Mouse (Mus musculus) hindbrain, embryonic 16.5 days (tissue): ENCODE measurements around the gene Adamts9. TPM values are rescaled to one million over a fixed set of nuclear protein-coding genes. Genes with fewer than 3 reads are reported as not detected.
A peak's percentile ranks its signal among the peaks of the same experiment; 100 is the strongest.

Experiments used
- ATAC-seq: fragments of 200-750 bp; cut with Nextera tagmentation; 2 replicates; pipeline ENCODE4 v1.8.0; 2017; ENCODE audit warnings: moderate TSS enrichment, moderate library complexity
- H3K27ac ChIP-seq: fragments of 300-500 bp; sonication (generic); 2 replicates; pipeline ENCODE4 v1.5.1; 2014; ENCODE audit warnings: low read depth, mild to moderate bottlenecking, control low read depth, low read length, moderate library complexity
- H3K27me3 ChIP-seq: fragments of 300-500 bp; sonication (generic); replicated peaks from 2 replicates; pipeline ENCODE4 v1.6.1; 2014; ENCODE audit warnings: low read length; ENCODE audit not compliant: control insufficient read depth, insufficient read depth
- H3K36me3 ChIP-seq: fragments of 300-500 bp; sonication (generic); 2 replicates; pipeline ENCODE4 v1.6.1; 2014; ENCODE audit warnings: mild to moderate bottlenecking, low read length, moderate library complexity, mixed read lengths; ENCODE audit not compliant: control insufficient read depth, insufficient read depth
- H3K4me1 ChIP-seq: fragments of 300-500 bp; sonication (generic); 2 replicates; pipeline ENCODE4 v1.6.1; 2014; ENCODE audit warnings: low read depth, low read length; ENCODE audit not compliant: control insufficient read depth, insufficient read depth
- H3K4me2 ChIP-seq: fragments of 300-500 bp; sonication (generic); 2 replicates; pipeline ENCODE4 v1.6.1; 2014; ENCODE audit warnings: mild to moderate bottlenecking, low read length, control low read depth, moderate library complexity
- H3K4me3 ChIP-seq: fragments of 300-500 bp; sonication (generic); 2 replicates; pipeline ENCODE4 v1.5.1; 2014; ENCODE audit warnings: mild to moderate bottlenecking, low read length, control low read depth, moderate library complexity
- H3K9ac ChIP-seq: fragments of 300-500 bp; sonication (generic); 2 replicates; pipeline ENCODE4 v1.6.1; 2014; ENCODE audit warnings: low read depth, mild to moderate bottlenecking, control low read depth, low read length, moderate library complexity
- H3K9me3 ChIP-seq: fragments of 300-500 bp; sonication (generic); 2 replicates; pipeline ENCODE4 v1.6.1; 2014; ENCODE audit warnings: mild to moderate bottlenecking, low read length, moderate library complexity; ENCODE audit not compliant: control insufficient read depth
- WGBS: fragments of 180-500 bp; shearing (Covaris S2); extraction: QIAGEN DNeasy Blood & Tissue Kit; methylation state at CpG from one replicate; pipeline ENCODE4 v1.1.7; 2014; 5-methylcytosine and 5-hydroxymethylcytosine counted together
- polyA plus RNA-seq: library from polyadenylated mRNA; unstranded; fragments of >200 nt; fragmentation: Nextera tagmentation; extraction: Ambion mirVana; gene quantifications from 2 replicates; pipeline ENCODE4 v1.2.1, GENCODE M21; 2015

The Adamts9 gene
- polyA plus RNA-seq, 1 experiment from 2014 or later: 1.9 TPM

- Histone ChIP-seq H3K27ac (no peak overlapping the region), H3K4me3 (peak overlapping the region; percentile 65), H3K9ac (peak overlapping the region; percentile 52), H3K4me2 (peak overlapping the region; percentile 97), H3K4me1 (peaks cover 28% of the 10 kb centered on the region), H3K9me3 (no peaks in the 10 kb centered on the region), H3K36me3 (no peaks in the 10 kb centered on the region), H3K27me3 (peaks cover 9% of the 10 kb centered on the region)
- WGBS: 3% methylated on average over 37 of the region's 37 CpGs
- 0 out of 2 replicates have a peak, but pooled peaks have one; percentile 11 for ATAC-seq
These were observed 2.8 kb downstream of the Adamts9 start for GRCm38 (mm10) chr6:92940191-92941131.

GRCm38 (mm10) chr6:92928261-92928660 lies 15.0 kb downstream of the Adamts9 start:
- Histone ChIP-seq H3K4me1 (no peaks in the 10 kb centered on the region), H3K4me2 (no peak overlapping the region), H3K4me3 (no peak overlapping the region), H3K27me3 (no peaks in the 10 kb centered on the region), H3K36me3 (no peaks in the 10 kb centered on the region), H3K9ac (no peak overlapping the region), H3K9me3 (no peaks in the 10 kb centered on the region), H3K27ac (no peak overlapping the region)
- WGBS: 81% methylated on average over 5 of the region's 5 CpGs
- ATAC-seq: no peak

GRCm38 (mm10) chr6:92924536-92924935 lies 18.8 kb downstream of the Adamts9 start:
- Histone ChIP-seq H3K4me2 (no peak overlapping the region), H3K36me3 (no peaks in the 10 kb centered on the region), H3K27ac (no peak overlapping the region), H3K4me3 (no peak overlapping the region), H3K9me3 (no peaks in the 10 kb centered on the region), H3K9ac (no peak overlapping the region), H3K27me3 (no peaks in the 10 kb centered on the region), H3K4me1 (no peaks in the 10 kb centered on the region)
- no peak for ATAC-seq
- 67% methylated on average over 8 of the region's 8 CpGs for WGBS

- ATAC-seq: no peak
- no peaks in the 10 kb centered on the region for H3K36me3 ChIP-seq
- no peaks in the 10 kb centered on the region for H3K9me3 ChIP-seq
- H3K4me2 ChIP-seq: no peak overlapping the region
- no peak overlapping the region for H3K27ac ChIP-seq
- no peaks in the 10 kb centered on the region for H3K27me3 ChIP-seq
- H3K9ac ChIP-seq: no peak overlapping the region
- H3K4me3 ChIP-seq: no peak overlapping the region
- WGBS: 49% methylated on average over 4 of the region's 4 CpGs
- H3K4me1 ChIP-seq: no peaks in the 10 kb centered on the region
These were observed 21.4 kb downstream of the Adamts9 start for GRCm38 (mm10) chr6:92921843-92922242.

- H3K36me3 ChIP-seq: no peaks in the 10 kb centered on the region
- no peaks in the 10 kb centered on the region for H3K9me3 ChIP-seq
- no peaks in the 10 kb centered on the region for H3K27me3 ChIP-seq
- H3K4me1 ChIP-seq: no peaks in the 10 kb centered on the region
- no peak overlapping the region for H3K27ac ChIP-seq
- ATAC-seq: no peak
- no peak overlapping the region for H3K9ac ChIP-seq
- WGBS: 77% methylated on average over 10 of the region's 10 CpGs
- no peak overlapping the region for H3K4me2 ChIP-seq
- no peak overlapping the region for H3K4me3 ChIP-seq
These were observed 22.2 kb downstream of the Adamts9 start for GRCm38 (mm10) chr6:92920938-92921689.

GRCm38 (mm10) chr6:92910611-92911010 lies 32.7 kb downstream of the Adamts9 start:
- H3K4me1 ChIP-seq: no peaks in the 10 kb centered on the region
- no peak overlapping the region for H3K27ac ChIP-seq
- 85% methylated on average over 3 of the region's 3 CpGs for WGBS
- no peak overlapping the region for H3K4me2 ChIP-seq
- no peaks in the 10 kb centered on the region for H3K27me3 ChIP-seq
- no peak for ATAC-seq
- no peak overlapping the region for H3K4me3 ChIP-seq
- no peaks in the 10 kb centered on the region for H3K9me3 ChIP-seq
- no peak overlapping the region for H3K9ac ChIP-seq
- no peaks in the 10 kb centered on the region for H3K36me3 ChIP-seq

- no peaks in the 10 kb centered on the region for H3K36me3 ChIP-seq
- H3K4me1 ChIP-seq: no peaks in the 10 kb centered on the region
- H3K27ac ChIP-seq: no peak overlapping the region
- WGBS: 60% methylated on average over 8 of the region's 8 CpGs
- no peaks in the 10 kb centered on the region for H3K9me3 ChIP-seq
- H3K27me3 ChIP-seq: no peaks in the 10 kb centered on the region
- no peak overlapping the region for H3K4me3 ChIP-seq
- H3K9ac ChIP-seq: no peak overlapping the region
- H3K4me2 ChIP-seq: no peak overlapping the region
- ATAC-seq: no peak
These were observed 33.9 kb downstream of the Adamts9 start for GRCm38 (mm10) chr6:92909361-92909760.

- no peaks in the 10 kb centered on the region for H3K4me1 ChIP-seq
- H3K9ac ChIP-seq: no peak overlapping the region
- no peaks in the 10 kb centered on the region for H3K27me3 ChIP-seq
- WGBS: 38% methylated on average over 5 of the region's 5 CpGs
- H3K9me3 ChIP-seq: no peaks in the 10 kb centered on the region
- no peak overlapping the region for H3K4me3 ChIP-seq
- H3K4me2 ChIP-seq: no peak overlapping the region
- no peak overlapping the region for H3K27ac ChIP-seq
- H3K36me3 ChIP-seq: no peaks in the 10 kb centered on the region
- no peak for ATAC-seq
These were observed 37.4 kb downstream of the Adamts9 start for GRCm38 (mm10) chr6:92905922-92906321.

GRCm38 (mm10) chr6:92904491-92904890 lies 38.8 kb downstream of the Adamts9 start:
- no peaks in the 10 kb centered on the region for H3K27me3 ChIP-seq
- 60% methylated on average over 2 of the region's 2 CpGs for WGBS
- no peak for ATAC-seq

More at GRCm38 (mm10) chr6:92904491-92904890, 38.8 kb downstream of the Adamts9 start:
- H3K27ac ChIP-seq: no peak overlapping the region
- H3K4me3 ChIP-seq: no peak overlapping the region
- no peaks in the 10 kb centered on the region for H3K4me1 ChIP-seq
- no peak overlapping the region for H3K9ac ChIP-seq
- no peaks in the 10 kb centered on the region for H3K36me3 ChIP-seq
- no peak overlapping the region for H3K4me2 ChIP-seq
- H3K9me3 ChIP-seq: no peaks in the 10 kb centered on the region
